Comparison of ENCODE assay signal across 9 mouse cellular contexts in the genomic region with DNA sequence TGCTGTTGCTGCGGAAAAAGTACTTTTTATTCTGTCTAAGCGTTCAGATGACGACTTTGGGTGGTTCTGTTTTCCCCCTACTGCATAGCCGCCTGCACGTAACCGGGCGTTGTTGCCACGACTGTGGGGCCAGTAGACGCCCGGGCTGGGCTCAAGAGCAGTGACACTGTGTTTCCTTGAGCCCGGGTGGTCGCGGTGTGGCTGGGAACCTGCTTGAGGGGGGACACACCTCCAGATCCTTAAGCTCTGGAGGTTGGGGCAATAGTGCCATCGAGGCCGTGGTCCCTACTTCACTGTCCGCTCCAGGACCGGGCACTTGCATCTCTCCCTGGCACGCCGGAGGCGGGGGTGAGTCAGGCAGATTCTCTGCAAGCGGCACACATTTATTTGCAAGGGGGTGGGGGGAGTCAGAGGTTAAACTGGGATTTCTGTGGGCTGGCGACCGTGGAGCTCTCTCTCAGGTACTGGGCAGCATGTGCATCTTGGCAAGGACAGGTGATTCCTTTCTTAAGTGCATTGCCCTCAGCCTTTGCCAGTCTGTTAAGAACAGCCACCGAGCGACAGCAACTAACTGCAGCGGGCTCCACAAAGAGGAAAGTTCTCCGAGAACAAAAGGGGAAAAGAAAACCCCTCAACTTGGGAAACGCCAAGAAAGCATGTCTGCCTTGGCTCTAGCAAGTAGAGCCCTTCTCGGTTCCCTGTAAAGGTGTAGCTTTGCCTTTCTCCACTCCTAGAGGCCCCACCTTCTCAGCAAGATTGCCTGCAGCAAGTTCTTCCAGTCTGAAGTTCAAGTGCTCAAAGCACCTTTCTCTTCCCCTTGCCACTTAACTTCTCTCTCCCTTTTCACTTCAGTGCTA. TPM values are rescaled to one million over a fixed set of nuclear protein-coding genes. Genes with fewer than 3 reads are reported as not detected.
DNase-seq lines count a peak whose midpoint lies in the region; ATAC-seq and TF ChIP-seq lines count a peak whose summit lies in the region.
"Had no signal": no experiment of that assay in that cellular context is flagged by ENCODE, and none has a peak within 500 bp of the region (broad histone marks: within the 10 kb centered on the region; RNA-seq: fewer than 3 reads in every experiment).

No protein-coding gene starts in this region.

- peak overlapping the region; percentile 71 for H3K9ac ChIP-seq in hindbrain, embryonic 14.5 days
- peak overlapping the region; percentile 100 for H3K9ac ChIP-seq in liver, adult 2 months (ENCODE audit: low read depth, low read length)
- peak overlapping the region; percentile 68 for H3K9ac ChIP-seq in midbrain, postnatal 0 days (replicated peaks; ENCODE audit: low read length, poor library complexity, severe bottlenecking)

- H3K4me3 ChIP-seq in embryonic fibroblast, embryonic 13.5 days (ENCODE audit: insufficient read depth, low read length) = peak overlapping the region; percentile 60
- peak overlapping the region; percentile 91 for H3K4me3 ChIP-seq in hindbrain, embryonic 14.5 days (replicated peaks; ENCODE audit: low read length)
- H3K4me3 ChIP-seq in liver, adult 2 months (ENCODE audit: insufficient read depth, low read depth, low read length) = peak overlapping the region; percentile 100
- peak overlapping the region; percentile 84 for H3K4me3 ChIP-seq in midbrain, postnatal 0 days (ENCODE audit: low read depth, low read length)

- peak; percentile 93 for DNase-seq in heart, adult 11 months
- DNase-seq in heart, adult 8-10 months (ENCODE audit: low spot score) = no peak
- DNase-seq in adrenal gland, postnatal 14 days = peak; percentile 58
- DNase-seq in hindbrain, embryonic 14.5 days (ENCODE audit: low spot score) = no peak
- DNase-seq in liver, adult 2 months (ENCODE audit: extremely low read depth, low read depth, low spot score) = peak; percentile 68
- no peak for DNase-seq in midbrain, postnatal 0 days (ENCODE audit: low spot score)
- DNase-seq in MN1 (ENCODE audit: low spot score) = no peak

- TF ChIP-seq CTCF in embryonic fibroblast, embryonic 13.5 days (IDR thresholded peaks at IDR 0.05; ENCODE audit: borderline replicate concordance, insufficient read depth, low read length) = no peak
- TF ChIP-seq CTCF in liver, adult 2 months (IDR thresholded peaks at IDR 0.05; ENCODE audit: low read depth, low read length) = no peak
- TF ChIP-seq CTCF in midbrain, postnatal 0 days (IDR thresholded peaks at IDR 0.05) = no peak

- H3K4me2 ChIP-seq in hindbrain, embryonic 14.5 days (replicated peaks) = peak overlapping the region; percentile 97
- peak overlapping the region; percentile 98 for H3K4me2 ChIP-seq in midbrain, postnatal 0 days (ENCODE audit: low read depth, low read length, poor library complexity, severe bottlenecking)

- peaks cover 3% of the 10 kb centered on the region; the same call in 1 of the 2 replicates for H3K4me1 ChIP-seq in embryonic fibroblast, embryonic 13.5 days (ENCODE audit: control insufficient read depth, insufficient read depth, low read length)
- 0 out of 2 replicates have a peak, but pooled peaks cover 9% of the 10 kb centered on the region for H3K4me1 ChIP-seq in hindbrain, embryonic 14.5 days (replicated peaks; ENCODE audit: control insufficient read depth, insufficient read depth, low read length)
- peaks cover 15% of the 10 kb centered on the region for H3K4me1 ChIP-seq in liver, adult 2 months (ENCODE audit: control insufficient read depth, insufficient read depth, low read length)
- no peaks in the 10 kb centered on the region for H3K4me1 ChIP-seq in midbrain, postnatal 0 days (ENCODE audit: insufficient read depth, low read length)

- under 1% methylated on average over 29 of the region's 29 CpGs for WGBS in hindbrain, embryonic 14.5 days
- WGBS in liver, adult 2 months = 2% methylated on average over 29 of the region's 29 CpGs
- under 1% methylated on average over 29 of the region's 29 CpGs for WGBS in midbrain, postnatal 0 days

- H3K79me2 ChIP-seq in liver, adult 2 months (ENCODE audit: control insufficient read depth, insufficient read depth, low read length) = peaks cover 15% of the 10 kb centered on the region; the same call in 1 of the 2 replicates

- no peak overlapping the region for H3K27ac ChIP-seq in embryonic fibroblast, embryonic 13.5 days (ENCODE audit: insufficient read depth, low read length)
- H3K27ac ChIP-seq in hindbrain, embryonic 14.5 days = no peak overlapping the region
- H3K27ac ChIP-seq in liver, adult 2 months (replicated peaks; ENCODE audit: insufficient read depth, low read depth, low read length) = peak overlapping the region; percentile 51; the same call in 1 of the 2 replicates
- no peak overlapping the region for H3K27ac ChIP-seq in midbrain, postnatal 0 days (ENCODE audit: low read depth, low read length)

- H3K36me3 ChIP-seq in hindbrain, embryonic 14.5 days (replicated peaks; ENCODE audit: control insufficient read depth, insufficient read depth) = no peaks in the 10 kb centered on the region
- H3K36me3 ChIP-seq in liver, adult 2 months (ENCODE audit: control insufficient read depth, insufficient read depth, low read length) = no peaks in the 10 kb centered on the region
- H3K36me3 ChIP-seq in midbrain, postnatal 0 days (ENCODE audit: insufficient read depth, low read length) = no peaks in the 10 kb centered on the region
- H3K36me3 ChIP-seq: G1E had no signal

- peak; percentile 47 for ATAC-seq in hindbrain, embryonic 14.5 days (ENCODE audit: low FRiP score)
- ATAC-seq in midbrain, postnatal 0 days (ENCODE audit: low FRiP score) = peak; percentile 17; the same call in 1 of the 2 replicates

- no peaks in the 10 kb centered on the region for H3K9me3 ChIP-seq in hindbrain, embryonic 14.5 days (ENCODE audit: control insufficient read depth, low read length)
- no peaks in the 10 kb centered on the region for H3K9me3 ChIP-seq in midbrain, postnatal 0 days (ENCODE audit: low read length)

- no peak for TF ChIP-seq POLR2A in embryonic fibroblast, embryonic 13.5 days (IDR thresholded peaks at IDR 0.05; ENCODE audit: low read depth, low read length)
- no peak for TF ChIP-seq POLR2A in liver, adult 2 months (IDR thresholded peaks at IDR 0.05; ENCODE audit: extremely low read depth, insufficient read depth, low read length)

- peaks cover 25% of the 10 kb centered on the region for H3K27me3 ChIP-seq in hindbrain, embryonic 14.5 days (ENCODE audit: control insufficient read depth, insufficient read depth, low read length)
- no peaks in the 10 kb centered on the region for H3K27me3 ChIP-seq in liver, adult 2 months (ENCODE audit: control insufficient read depth, insufficient read depth, low read length)
- peaks cover 10% of the 10 kb centered on the region; the same call in 1 of the 2 replicates for H3K27me3 ChIP-seq in midbrain, postnatal 0 days (ENCODE audit: insufficient read depth, low read length)

RNA-seq across cellular contexts. Expression of a gene that starts 1.2 kb away (rescaled TPM):
- total RNA-seq in heart, adult 8-10 months (2022) = 10 to 100 TPM; 34.4 to 37.7 (median 35.1) TPM
- total RNA-seq in adrenal gland, postnatal 14 days (2021) = 89.7 and 101 TPM in 2 replicates
- polyA plus RNA-seq in embryonic fibroblast, embryonic 13.5 days (2011; ENCODE audit: insufficient read length, low read depth, missing spikeins) = 6.2 and 6.6 TPM in 2 replicates
- 12.1 and 15.0 TPM in 2 replicates for polyA plus RNA-seq in hindbrain, embryonic 14.5 days (2014; fragmentation: Nextera tagmentation; extraction: Ambion mirVana)
- 30.2 and 33.4 TPM in 2 replicates for total RNA-seq in liver, adult 2 months (2014; rRNA removed)
- 12.0 and 15.9 TPM in 2 replicates for polyA plus RNA-seq in liver, adult 2 months (2012; rRNA removed)
- total RNA-seq in midbrain, postnatal 0 days (2014; rRNA removed) = 57.3 and 61.6 TPM in 2 replicates
- polyA plus RNA-seq in midbrain, postnatal 0 days (2015; fragmentation: Nextera tagmentation; extraction: Ambion mirVana) = 16.7 and 17.4 TPM in 2 replicates
- polyA plus RNA-seq: G1E had no signal

Comparison
In these comparisons a context has a peak if more than half of its experiments do, and no peak if none do; other contexts are left out.
1. DNase-seq: peak in heart, adult 11 months (single experiment), adrenal gland, postnatal 14 days (single experiment) and liver, adult 2 months (single experiment); none in heart, adult 8-10 months (single experiment), hindbrain, embryonic 14.5 days (single experiment), midbrain, postnatal 0 days (single experiment) and MN1 (single experiment).
2. Peak in every context shown above with its lines, with median percentiles within 50 percentile points of each other: H3K4me3 ChIP-seq and H3K9ac ChIP-seq.